Mouse (Mus musculus): ENCODE data around the gene Akr1c14.
"Not testable (repeated sequence)": the region's sequence is repeated elsewhere in the genome, so short reads cannot be mapped to it uniquely, and the experiment has no call there.

The Akr1c14 gene

DNA sequence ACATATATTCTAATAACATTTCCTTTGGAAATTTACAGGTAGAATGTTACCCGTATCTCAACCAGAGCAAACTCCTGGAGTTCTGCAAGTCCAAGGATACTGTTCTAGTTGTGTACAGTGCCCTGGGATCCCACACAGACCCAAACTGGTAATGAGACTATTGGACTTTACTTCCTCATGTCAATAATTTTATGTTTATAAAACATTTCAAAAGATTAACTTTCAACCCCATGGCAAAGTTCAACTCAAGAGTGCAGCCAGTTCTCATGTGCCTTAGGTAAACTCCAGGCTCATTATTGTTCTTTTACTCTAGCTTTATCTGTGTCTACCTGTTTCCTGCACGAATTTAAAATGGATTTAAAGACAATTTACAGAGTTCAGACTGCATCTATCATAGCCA, at the start of gene Akr1c14:
TSS of gene Akr1c14 (plus strand) at position 293 of the 400 bp plus-strand sequence.
- DNase-seq, result no peak

DNA sequence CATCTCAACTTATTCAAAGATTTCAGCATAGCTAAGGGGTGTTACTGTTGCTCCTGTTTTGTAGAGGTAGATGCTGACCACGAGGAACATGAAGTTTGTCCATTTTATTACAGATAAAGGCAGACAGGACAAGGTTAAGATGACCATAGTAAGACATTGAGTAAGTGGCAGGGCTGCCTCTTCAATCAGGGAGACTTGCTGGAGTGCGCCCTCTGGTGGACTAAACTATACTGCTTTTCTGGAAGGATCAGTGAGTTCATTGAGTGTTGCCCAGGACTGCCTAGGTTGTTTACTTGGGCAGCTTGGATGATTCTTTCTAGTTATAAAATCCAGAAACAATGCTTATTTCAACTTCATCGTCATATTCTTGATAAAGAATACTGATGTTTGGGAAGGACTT, 47.1 kb upstream of the Akr1c14 start:
- peak; percentile 72 to 74 for DNase-seq

DNA sequence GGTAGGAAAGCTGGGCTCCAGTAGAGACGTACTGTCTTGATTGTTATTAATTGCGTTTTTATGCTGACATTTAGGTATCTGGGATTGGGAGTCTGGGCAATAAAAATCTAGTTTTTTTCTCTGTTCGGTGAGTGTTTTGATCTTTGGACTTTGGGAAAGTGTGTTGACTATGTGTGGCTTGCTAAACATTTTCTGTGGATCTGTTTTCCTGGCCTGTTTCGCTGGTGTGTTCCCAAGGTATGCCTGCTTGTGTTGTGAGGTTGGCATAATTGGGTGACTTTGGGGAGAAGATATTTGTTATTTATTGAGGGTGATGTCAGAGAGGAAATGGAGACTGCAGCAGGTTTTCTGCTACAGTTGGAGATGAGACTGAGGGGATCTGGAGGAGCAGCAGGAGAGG, 38.0 kb upstream of the Akr1c14 start:
- DNase-seq, result no peak

DNA sequence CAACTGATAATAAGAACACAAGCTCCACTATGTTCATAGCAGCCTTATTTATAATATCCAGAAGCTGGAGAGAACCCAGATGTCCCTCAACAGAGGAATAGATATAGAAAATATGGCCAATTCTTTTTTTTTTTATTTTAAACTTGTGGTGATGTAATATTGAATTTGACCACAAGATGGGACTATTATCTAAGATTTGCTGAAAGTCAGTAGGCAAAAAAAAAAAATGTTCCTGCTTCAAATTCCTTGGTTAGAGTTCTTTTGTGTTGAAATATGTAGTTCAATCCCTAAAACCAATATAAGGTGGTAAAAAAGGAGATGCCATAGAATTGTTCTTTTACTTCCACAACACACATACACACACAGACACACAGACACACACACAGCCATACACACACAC, 35.0 kb upstream of the Akr1c14 start:
- no peak for DNase-seq

DNA sequence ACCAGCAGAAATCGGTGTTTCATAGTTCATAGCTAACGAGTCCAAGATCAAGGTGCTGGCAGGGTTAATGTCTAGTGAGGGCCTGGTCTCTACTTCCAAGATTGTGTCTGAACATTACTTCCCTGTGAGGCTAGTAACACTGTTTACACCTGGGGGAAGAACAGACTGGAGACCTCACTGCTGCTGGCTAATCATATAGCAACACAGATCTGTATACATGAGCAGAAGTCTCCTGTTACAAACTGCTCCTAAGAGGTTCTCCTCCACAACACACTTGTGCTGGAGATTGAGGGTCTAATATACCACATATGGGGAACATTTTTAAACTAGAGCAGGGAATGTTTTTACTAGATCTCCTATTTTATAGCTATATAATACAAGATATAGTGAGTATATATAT, 18.9 kb upstream of the Akr1c14 start:
- no peak for DNase-seq

DNA sequence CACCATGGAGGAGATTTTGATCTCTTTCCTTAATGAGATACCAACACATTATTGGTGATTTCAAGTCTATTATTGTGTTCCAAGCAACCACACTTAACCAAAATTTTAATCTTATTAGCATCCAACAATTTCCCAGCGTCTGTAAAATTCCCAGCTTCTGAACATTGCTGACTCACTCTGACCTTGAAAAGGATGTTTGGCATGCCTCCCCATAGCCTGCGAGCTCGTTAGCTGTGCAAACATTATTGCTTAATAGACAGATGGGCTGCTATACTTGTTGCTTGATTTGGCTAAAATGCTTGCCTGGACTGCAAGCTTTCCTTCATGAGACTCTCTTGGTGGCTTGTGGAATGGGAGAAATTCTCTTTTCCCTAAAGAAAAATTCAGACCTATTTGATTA, 16.3 kb upstream of the Akr1c14 start:
- no peak for DNase-seq

DNA sequence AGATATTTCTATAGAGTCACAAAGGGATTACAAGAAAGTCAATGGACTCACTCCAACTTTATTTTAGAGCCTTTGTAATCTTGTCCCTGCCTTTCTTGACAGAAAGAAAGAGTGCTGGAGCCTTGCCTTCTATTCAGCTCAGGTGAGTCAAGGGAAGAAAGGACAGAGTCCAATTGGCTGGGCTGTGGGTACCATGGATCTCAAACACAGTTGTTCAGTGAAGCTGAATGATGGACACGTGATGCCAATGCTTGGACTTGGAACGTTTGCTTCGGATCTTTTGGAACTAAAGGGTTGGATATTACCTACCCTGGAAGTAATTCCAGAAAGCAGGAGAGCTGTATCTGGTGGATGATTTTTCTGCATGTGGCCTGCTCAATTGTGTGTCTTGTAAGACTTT, 13.8 kb upstream of the Akr1c14 start:
- no peak for DNase-seq

DNA sequence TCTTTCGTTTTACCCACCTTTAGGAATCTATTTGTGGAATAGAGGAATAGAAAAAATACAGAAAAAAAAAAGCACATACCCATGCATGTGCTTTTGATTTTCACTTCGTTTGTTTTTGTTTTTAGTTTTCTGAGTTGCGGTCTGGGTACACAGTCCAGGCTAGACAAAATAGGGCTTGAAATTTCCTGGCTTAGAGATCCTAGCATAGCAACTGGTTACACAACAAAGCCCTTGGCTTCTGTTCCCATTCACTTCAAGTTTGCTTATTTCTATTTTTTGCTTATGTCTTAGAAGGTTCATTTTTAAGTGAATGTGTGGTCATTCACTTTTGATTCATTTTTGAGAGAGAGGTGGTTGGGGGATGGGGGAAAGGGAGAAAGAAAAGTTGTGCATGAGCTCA, 2.7 kb upstream of the Akr1c14 start:
- no peak for DNase-seq

DNA sequence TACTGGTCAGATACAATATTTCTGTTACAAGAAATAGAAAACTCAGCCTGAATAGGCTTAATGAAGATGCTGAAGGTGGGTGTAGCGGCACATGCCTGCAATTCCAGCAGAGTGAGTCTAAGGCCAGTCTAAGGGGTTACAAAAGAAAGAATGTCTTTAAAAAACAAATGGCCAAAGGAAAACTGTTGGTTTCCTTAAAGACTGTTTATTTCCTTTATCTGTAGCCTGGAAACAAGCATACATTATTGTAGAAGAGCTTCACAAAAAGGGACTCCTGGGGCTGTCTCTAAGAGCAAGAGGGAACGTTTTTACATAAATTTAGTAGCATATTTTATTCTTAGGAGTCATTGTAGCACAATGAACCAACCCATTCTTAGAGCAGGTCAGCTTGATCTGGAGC, 2.0 kb upstream of the Akr1c14 start:
- no peak for DNase-seq

DNA sequence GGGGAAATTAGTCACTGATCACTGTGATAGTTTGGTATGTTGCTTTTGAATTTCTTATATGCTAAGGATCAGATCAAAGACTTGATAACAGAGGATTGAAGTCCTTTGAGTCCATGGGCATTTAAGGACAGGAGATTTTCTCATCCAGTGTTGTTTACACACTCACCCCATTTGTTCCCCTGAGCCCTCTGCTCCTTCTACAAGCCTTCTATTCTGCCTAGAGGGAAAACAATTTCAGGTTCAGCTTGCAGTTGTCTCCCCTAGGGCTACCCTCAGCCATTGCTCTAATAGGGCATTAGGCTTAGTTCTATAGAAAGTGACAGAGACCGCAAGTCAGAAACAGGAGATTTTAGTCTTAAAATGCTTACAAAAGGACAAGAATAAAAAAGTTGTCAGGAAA, 585 bp upstream of the Akr1c14 start:
- DNase-seq, result no peak

DNA sequence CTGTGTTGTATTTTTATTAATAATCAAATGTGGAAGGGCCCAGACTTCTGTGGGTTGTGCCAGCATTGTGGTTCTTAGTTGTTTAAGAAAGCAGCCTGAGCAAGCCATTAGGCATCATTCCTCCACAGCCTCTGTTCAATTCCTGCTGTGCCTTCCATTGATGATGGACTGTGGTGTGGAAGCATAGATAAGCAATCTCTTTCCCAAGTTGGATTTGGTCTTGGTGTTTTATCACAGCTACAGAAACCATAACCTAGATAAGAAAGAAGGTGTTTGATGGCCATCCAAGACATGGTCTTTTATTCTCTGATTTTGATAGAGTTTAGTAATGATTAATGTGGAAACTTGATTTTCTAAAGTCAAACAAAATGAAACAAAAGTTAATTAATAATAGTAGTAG, 844 bp downstream of the Akr1c14 start:
- DNase-seq, result no peak

DNA sequence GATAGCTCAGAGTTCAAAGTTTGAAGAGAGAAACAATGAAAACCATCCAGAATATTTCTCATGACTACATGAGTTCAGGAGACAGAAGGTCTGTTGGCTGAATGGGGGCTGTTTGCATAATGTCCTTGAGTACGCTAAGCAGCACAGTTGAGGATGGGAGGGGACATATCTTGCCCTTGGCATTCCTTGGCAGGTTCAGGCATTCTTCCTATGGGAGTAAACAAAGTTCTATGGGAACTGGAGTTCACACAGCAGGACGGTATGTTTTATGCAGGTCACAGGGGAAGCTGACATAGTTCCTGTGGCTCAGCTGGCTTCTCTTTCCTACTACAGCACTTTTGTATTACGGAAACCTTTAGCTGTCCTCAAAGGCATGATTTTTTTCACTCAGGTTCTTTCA, 6.6 kb downstream of the Akr1c14 start:
- DNase-seq, result no peak

DNA sequence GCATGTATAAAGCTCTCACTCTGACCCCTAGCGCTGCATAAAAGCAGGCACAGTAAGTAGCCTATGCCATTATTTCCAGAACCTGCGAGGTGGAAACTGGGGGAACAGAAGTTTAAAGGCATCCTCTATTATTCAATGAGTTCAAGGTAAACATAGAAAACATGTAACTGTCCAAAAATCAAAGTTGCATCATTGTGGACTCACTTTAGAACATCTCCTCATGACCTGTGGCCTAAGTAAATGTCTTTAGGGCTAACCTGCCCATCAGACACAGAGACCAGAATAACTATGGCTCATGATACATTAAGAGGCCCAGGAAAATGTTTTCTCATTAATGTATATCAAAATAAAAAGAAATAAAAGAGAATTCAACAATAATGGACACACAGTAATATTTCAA, 7.4 kb downstream of the Akr1c14 start:
- no peak for DNase-seq

DNA sequence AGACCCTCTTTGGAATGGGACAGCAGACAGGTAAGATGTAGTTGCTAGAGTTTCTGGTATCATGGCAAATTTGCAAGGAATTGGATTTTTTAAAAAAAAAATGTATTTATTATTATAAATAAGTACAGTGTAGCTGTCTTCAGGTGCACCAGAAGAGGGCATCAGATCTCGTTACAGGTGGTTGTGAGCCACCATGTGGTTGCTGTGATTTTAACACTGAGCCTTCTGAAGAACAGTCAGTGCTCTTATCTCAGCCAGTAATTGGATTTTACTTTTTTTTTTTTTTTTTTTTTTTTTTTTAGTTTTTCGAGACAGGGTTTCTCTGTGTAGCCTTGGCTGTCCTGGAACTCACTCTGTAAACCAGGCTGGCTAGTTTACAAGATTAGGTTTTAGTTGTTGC, 9.4 kb downstream of the Akr1c14 start:
- DNase-seq, result not testable (repeated sequence)

DNA sequence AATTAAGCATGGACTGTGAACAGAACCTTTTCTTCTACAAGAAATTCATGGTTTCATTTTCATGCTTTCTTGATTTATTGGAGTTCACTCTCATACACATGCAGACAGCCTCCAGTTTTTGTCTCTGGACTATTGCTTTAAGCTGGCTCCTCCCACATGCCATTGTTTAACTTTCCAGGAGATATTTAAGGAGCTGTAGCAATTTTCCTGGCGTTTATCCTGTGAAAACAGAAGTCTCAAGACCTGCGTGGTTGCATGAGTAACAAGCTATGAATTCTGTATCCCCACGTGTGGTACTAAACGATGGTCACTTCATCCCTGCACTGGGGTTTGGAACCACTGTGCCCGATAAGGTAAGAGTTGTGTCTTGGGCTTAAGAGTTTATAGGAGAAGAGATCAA, 10.6 kb downstream of the Akr1c14 start:
- no peak for DNase-seq

DNA sequence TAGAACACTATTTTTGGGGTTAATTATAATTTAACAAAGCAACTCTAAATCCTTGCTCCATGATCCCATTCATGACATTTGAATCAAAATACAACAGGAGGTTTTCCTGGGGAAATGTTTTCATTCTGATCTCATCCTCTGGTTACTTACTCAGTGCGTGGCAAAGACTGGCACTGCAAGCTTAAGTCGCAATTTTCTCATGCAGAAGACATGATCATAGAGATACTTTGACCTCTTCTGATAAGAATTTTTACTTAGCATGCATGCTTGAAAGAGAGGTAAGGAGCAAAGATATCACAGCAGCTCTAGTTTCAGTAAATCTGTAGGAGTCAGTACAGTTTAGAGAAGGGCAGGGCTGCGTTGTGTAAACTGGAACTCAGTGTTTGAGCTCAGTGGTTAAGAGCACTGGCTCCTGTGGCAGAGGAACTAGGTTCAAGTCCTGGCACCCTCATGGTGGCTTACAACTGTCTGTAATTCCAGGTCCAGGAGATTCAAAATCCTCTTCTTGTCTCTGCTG, 11.5 kb downstream of the Akr1c14 start:
- no peak for DNase-seq

DNA sequence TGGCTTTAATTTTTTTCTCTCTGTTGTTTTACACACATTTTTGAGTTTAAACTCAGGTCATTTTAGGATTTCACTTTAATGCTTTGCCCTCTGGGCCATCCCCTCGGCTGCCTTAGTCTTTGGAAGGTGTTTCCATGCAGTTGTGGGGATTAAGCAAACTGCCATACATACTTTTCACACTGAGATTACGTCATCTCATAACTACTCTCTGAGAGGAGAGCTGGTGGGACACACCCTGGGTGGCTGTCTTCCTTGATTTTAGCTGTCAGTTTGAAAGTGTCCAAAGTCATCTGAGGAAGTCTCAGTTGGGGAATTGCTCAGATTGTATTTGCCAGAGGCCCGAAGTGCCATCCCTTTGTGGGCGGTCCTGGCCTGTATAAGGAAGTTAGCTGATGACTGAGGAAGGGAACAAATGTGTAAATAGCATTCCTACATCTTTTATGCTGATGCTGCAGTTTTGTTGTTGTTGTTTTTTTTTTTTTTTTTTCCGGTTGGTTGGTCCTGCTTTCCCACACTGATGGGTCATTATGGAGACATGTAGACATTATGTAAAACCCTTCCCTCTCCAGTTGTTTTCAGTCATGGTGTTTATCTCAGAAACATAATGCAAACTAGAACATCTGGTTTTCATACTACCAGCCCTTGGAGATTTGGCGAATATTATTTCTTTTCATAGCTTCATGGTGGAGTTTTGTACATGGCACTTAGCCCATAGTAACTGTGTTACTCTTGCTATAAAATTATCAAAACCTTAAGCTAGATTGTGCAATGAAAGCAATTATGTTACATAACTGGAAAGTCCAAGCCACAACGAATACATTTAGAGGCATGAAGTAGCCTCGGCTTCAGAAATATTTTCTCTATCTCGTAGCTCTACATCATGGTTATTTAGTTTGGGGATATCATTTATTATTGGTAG, 28.0 kb downstream of the Akr1c14 start:
- no peak for DNase-seq

DNA sequence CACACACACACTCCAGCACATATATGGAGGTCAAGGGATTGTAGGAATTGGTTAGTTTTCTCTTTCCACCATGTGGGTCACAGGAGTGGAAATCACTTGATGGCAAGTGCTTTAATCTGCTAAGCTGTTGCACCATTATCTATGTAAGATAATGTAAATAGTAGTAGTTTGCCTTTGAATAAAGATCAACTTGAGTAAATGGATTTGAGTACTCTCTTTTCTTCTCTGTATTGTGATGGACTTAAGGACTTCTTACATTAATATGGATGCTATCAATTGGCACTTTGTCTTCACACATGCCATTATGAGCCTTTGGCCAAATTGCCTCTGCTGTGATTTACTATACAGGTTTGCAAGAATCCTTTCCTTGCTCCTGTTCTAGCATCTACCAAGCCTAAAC, 31.1 kb downstream of the Akr1c14 start:
- no peak for DNase-seq

DNA sequence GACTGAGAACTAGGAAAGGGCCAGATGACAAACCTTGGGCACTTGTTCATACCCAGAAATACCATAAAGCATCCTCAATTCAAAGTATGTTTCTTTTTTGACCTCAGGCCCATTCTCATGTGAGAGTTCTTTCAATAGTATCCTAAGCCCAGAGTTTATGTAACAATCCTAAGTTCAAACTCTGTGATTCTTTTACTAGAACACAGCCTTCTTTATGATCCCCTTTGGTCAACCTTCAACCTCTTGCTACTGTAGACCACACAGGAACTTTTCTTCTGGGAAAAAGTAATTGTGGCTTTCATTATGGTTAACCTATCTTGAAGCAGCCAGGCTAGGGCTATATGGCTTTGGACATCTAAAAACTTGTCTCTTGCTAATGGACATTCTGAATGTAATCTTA, 52.9 kb downstream of the Akr1c14 start:
- no peak for DNase-seq

DNA sequence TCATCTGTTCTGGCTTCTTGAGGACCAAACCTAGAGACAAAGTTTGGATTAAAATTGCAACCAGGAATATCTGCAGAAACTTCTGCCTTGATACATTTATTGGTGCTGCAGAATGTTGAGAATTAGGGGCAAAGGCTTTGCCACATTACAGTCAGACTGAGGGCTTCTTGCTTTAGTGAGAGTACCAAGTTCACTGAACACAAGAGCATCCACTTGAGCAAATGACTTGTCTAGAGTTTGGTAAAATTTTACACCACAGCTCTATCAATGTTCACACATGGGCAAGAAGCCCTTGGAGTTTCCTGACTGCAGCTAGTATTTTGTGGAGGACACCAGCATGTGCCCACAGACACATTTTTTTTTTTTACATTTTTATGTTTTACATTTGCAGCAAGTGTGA, 53.9 kb downstream of the Akr1c14 start:
- DNase-seq, result no peak

DNA sequence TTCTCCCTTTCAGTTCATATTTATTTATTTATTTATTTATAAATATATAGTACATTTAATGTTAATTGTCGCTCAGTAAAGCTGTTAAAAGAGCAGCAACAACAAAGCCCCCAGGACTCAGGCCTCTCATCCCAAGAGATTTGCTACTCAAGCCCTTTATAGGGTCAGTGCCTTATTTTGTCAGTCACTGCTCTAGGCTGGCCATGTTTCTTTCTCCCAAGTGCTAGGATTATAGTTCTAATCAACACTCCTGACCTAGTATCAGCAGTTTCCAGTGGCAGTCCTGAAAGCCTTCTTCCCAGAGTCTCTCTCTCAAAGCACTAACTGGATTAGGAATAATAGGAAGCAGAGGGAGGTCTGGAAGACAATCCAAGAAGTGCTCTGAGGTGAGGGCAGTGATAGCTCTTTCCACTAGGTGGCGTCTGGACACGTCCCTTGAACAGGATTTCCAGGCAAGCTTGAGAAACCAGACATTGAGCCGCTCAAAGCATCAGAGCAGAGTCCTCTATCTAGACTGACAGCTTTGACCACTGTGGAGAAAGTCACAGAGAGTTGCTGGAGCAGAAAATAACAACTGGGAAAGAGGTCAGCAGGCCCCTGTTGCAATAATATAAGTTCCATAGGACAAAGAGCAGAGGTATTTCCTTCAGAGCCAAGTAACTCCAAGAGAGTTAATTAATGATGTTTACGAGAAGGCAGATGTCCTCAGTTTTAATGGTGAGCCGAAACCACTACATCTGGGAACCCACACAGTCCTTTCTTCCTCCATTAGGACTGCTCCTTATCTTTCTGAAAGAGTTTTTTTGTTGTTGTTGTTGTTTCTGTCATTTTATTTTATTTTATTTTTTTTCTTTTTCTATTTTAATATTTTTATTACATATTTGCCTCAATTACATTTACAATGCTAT, 61.7 kb downstream of the Akr1c14 start:
- peak; percentile 14 to 17 for DNase-seq

DNA sequence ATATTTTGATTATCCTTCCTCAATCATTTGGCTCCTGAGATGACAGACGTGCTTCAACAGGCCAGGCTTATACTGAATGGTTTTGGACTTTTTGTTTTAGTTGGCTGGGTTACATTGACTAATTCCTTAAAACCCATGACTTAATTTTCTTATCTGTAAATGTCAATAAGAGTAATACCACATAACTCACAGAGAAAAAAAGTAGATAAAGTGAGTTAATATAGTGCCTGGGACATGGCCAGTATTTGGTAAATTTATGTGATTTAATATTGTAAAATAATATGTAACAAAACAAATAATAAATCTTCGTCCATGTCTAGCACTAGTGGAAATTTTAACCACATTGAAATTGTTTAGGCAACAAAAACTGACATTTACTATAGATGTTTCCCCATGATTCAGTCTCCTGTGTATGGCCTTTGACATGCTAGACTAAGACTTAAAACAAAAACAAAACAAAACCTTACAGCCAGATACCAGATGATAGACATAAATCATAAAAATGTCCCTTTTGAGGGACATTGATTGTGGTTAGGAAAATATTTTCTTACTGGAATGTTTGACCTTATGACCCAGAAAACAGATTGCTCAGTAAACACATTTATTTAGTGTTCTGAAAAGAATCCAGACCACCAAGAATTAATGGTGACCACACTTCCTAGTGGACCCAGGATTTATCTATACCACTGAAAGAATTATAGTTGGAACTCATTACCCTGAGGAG, 70.5 kb downstream of the Akr1c14 start:
- no peak for DNase-seq

DNA sequence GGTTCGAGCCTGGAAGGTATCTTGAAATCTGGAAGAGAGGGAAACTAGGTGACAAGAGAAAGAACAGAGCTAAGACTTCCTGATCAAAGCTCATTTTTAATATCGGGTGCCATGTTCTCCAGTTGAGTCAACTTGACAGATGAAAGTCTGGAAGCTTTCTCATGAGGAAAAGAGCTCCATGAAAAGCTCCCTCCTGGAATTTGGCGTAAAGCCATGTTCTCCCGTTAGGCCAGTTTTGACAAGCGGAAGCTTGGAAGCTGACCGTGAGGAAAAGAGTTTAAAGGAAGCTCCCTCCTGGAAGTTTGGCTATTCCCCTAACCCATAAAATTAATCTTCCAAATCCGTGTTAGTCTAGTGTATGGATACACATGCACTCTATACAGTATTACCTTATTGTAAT, 74.3 kb downstream of the Akr1c14 start:
- no peak for DNase-seq
